Mouse (Mus musculus) heart, postnatal 10 days (tissue): Measurements from ENCODE around the gene Sirt1. TPM values are rescaled to one million over a fixed set of nuclear protein-coding genes. Genes with fewer than 3 reads are reported as not detected.
A peak's percentile ranks its signal among the peaks of the same experiment; 100 is the strongest.
"Not testable (repeated sequence)": the region's sequence is repeated elsewhere in the genome, so short reads cannot be mapped to it uniquely, and the experiment has no call there.

Source experiments
- DNase-seq, 2 experiments: peaks; one replicate each; pipeline ENCODE4 v3.0.0; 2021
- intact Hi-C: fragments of 180-260 bp; cut with DNase I; formaldehyde crosslinking; loops from one replicate; pipeline ENCODE4 v1.15.1; 2025
- total RNA-seq, 2 experiments: library from RNA; stranded (reverse); gene quantifications; 2 replicates each; pipeline ENCODE4 v1.2.3; 2021

The Sirt1 gene
- total RNA-seq, 2 experiments from 2014 or later: 12.4 to 14.2 TPM

DNA sequence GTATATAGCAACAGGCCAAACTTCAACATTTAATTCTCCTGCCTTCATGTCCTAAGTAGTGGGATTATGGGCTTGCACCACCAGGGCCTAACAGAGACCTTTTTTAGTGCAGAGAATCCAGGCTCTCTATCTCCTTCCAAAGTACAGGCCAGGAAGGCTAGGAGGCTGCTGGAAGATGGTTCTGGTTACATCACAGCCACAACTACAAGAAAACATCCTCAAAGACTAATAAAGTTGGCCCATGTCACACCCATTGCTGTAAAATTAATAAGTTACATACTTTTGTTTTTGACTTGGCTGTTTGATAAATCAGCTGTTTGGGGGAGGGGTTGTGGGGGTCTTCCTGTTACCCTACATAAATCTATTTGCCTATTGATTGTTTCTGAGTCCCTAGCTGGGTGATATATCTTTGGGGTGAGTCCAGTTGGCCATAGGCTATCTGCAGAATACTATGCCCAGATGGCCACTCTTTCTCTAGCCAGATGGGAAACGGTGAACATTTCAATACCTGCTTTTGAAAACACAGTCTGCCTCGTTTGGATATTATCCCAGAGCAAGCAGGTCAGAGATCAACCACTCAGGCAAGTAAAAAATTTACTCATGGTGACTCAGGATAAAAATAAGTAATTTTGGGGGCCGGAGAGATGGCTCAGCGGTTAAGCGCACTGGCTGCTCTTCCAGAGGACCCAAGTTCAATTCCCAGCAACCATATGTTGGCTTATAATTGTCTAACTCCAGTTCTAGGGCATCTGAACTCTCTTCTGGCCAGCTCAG lies 21.4 kb upstream of the Sirt1 start:
- intact Hi-C loops: no loop called here
- no peak for DNase-seq

DNA sequence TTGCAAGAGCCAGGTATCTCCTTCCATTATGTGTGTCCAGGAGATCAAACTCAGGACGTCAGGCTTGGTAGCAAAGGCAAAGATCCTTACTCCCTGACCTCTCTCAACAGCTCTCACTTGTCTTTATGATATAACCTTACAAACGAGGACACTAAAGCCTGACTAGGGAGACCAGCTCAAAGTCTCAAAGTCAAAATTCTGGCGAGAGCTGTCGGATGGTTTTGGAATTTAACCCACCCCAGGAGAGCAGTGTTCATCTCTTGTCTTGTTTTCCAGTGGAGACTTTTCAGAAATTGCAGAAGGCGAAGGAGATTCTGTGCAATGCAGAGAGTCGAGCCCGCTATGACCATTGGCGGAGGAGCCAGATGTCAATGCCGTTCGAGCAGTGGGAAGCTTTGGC lies 15.5 kb upstream of the Sirt1 start:
- intact Hi-C loops: no loop called here
- no peak for DNase-seq

DNA sequence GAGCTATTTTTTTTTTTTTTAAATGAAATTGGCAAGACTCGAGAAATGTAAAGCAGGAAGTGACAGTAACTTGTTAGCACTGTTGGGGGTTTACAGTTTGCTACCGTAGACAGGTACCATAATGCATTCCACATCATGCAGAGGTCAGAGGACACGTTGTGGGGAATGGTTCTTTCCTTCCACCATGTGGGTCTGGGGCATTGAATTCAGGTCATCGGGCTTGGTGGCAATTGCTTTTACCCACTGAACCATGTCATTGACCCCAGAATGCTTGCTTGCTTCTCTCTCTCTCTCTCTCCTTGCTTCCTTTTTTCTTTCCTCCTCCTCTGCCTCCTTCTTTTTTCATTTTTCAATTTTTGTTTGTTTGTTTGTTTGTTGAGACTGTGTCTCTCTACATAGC lies 7.4 kb upstream of the Sirt1 start:
- DNase-seq: no peak
- intact Hi-C loops: no loop called here

DNA sequence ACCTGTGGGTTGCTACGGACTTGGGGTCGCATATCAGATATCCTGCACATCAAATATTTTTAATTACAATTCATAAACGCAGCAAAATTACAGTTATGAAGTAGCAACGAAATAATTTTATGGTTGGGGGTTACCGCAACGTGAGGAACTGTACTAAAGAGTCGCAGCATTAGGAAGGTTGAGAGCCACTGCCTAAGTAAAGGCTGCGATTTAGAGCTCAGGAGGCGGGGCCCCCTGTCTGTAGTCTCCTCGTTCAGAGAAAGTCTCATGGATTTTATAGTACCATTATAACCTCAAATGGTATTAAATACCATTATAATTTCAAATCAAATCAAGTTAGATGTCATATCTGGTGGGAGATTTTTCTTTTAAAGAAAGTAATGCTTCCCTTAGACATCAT lies 5.5 kb upstream of the Sirt1 start:
- DNase-seq: no peak
- intact Hi-C loops: no loop called here

DNA sequence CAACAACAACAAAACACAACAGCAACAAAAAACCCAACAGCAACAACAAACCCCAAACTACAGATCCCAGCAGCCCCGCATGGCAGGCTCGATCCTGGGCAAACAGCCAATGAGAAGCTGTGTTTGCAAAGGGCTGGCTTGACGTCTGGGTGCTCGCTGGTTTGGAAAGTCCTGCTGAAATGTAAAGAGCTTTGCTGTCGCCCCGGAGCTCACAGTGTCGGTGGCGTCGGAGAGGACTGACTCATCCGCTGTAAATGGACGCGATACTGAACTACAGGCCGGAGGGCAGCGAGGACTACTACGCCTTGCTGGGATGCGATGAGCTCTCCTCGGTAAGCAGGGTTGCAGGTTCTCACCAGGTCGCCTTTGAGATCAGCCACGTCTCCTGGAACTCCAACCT lies 4.9 kb upstream of the Sirt1 start:
- DNase-seq: peak; percentile 85 to 87
- intact Hi-C loops: no loop called here

DNA sequence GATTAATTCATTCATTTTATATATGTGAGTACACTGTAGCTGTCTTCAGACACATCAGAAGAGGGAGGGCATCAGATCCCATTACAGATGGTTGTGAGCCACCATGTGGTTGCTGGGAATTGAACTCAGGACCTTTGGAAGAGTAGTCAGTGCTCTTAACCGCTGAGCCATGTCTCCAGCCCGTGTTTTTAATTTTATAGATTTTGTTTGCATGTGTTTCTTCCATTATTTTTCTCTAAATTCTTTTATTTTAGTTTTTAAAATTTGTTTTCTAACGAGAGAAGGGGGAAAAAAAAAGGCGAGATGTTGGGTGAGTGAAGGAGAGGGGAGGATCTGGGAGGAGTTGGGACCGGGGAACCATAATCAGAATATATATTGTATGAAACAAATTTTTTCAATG lies 4.4 kb upstream of the Sirt1 start:
- intact Hi-C loops, DNase-seq: not testable (repeated sequence)

DNA sequence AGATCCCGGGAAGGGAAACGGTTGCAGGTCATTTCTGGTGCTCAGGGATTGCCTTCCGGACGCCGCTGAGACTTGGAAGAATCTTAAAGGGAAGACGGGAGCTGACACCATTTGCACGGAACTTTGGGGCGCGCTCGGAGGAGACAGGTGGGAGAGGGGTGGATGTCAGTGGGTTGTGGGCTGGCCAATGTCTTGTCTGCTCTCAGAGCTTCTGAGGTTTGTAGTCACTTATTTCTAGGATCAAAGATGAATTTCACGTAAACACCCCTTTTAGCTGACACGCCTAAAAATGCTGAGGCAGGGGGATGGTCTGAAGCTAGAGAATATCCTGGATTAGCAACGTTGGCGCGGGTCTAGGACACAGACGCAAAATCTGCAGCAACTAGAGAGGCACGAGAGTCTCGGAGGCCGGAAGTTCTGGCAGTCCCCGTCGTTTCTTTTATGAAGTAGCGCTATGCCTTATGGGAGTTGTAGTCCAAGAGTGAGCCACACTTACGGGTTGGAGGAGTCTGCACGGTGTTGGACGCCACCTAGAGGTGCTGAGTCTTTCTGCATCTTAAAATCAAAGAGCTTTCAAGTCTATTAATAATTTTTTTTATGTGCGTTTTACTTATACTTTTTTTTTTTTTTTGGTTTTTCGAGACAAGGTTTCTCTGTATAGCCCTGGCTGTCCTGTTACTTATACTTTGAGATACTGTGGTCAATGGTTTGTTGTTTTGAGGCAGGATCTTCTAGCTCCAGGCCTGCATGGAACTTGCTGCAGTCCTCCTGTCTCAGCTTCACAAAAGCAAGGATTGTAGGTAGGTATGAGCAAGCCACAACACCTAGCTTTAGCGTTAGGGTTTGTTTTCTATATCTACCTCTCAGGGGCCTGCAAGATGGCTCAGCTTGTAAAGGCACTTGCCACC lies 1.1 kb upstream of the Sirt1 start, which contains the start of gene Dnajc12:
Dnajc12 (plus strand) TSS at position 72 of the 908 bp plus-strand sequence.
- intact Hi-C loops: loop anchor here (2.0 to 5.0 kb wide), 2 partner anchors 44 to 140 kb away; partner anchors contain the start of gene Herc4

DNA sequence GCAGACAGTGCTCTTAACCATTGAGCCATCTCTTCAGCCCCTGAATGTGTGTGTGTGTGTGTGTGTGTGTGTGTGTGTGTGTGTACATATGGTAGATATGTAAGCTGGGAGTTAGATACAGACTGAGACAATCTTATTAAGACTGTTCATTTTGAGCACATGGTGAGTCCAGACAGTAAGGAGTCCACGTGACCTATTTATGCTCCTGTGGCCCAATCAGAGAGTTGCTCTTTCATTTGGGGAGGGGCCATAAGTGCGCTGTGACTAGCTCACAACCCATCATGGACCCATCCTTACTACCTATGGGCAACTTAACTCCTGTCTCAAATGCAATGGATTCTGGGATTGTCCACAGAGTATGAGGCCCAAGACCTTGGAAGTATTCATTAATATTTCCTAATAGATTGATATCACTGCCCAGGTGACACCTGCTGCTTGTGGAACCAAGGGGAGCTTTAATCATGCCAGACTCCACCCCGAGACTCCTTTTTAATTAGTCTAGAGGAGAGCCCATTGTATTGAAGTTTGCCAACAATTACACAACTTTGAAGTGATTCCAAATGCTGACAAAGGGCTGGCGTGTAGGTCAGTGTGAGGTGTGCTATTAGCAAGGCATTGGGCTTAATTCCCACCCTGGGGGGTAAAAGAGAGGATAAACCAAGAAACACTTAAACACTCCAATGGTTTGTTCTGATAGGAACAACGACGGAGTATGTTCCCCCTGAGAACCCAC lies 2.4 kb downstream of the Sirt1 start:
- DNase-seq: no peak
- intact Hi-C loops: no loop called here

More for the DNA sequence above, 1.1 kb upstream of the Sirt1 start, which contains the start of gene Dnajc12:
- DNase-seq: peak; percentile 89 to 91

DNA sequence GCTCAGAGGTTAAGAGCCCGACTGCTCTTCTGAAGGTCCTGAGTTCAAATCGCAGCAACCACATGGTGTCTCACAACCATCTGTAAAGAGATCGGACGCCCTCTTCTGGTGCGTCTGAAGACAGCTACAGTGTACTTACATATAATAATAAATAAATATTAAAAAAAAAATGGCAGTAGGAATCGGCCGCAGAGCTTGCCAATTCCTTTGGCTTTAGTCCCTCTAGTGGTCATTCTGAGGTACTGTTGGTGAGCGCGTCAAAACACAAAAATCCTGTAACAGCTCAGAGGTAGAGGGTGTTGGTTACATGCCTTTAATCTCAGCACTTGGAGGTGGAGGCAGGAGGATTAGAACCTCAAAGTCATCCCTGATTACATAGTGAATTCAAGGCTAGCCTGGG lies 4.0 kb downstream of the Sirt1 start:
- DNase-seq: peak; percentile 61 to 81
- intact Hi-C loops: loop anchor here (1.0 to 2.0 kb wide), 2 partner anchors 69 to 224 kb away; no protein-coding TSS in a partner anchor

DNA sequence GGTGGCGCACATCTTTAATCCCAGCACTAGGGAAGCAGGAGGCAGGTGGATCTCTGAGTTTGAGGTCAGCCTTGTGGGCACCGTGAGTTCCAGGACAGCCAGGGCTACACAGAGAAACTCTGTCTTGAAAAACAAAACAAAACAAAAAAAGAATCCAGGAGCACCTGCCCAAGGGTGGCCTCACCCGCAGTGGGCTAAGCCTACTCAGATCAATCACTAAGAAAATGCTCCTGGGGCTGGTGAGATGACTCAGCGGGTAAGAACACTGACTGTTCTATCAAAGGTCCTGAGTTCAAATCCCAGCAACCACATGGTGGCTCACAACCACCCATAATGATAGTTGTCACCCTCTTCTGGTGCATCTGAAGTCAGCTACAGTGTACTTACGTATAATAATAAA lies 5.2 kb downstream of the Sirt1 start:
- intact Hi-C loops: loop anchor here (2.0 kb wide), 1 partner anchor 68 kb away; no protein-coding TSS in a partner anchor
- DNase-seq: no peak

DNA sequence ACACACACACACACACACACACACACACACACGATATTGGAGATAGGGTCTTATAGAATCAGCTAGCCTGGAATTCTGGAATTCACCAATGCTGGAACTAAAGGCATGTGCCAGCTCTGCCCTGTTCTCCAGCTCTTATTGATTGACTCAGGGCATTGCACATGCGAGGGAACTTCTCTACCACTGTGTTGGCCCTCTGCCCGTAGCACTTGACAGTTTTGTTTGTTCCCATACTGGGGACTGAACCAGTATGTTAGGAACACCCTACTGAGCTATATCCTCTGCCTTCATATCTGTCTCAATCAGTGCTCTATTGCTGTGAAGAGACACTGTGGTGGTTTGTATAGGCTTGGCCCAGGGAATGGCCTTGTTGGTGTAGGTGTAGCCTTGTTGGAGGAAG lies 13.5 kb downstream of the Sirt1 start:
- no peak for DNase-seq
- intact Hi-C loops: no loop called here

DNA sequence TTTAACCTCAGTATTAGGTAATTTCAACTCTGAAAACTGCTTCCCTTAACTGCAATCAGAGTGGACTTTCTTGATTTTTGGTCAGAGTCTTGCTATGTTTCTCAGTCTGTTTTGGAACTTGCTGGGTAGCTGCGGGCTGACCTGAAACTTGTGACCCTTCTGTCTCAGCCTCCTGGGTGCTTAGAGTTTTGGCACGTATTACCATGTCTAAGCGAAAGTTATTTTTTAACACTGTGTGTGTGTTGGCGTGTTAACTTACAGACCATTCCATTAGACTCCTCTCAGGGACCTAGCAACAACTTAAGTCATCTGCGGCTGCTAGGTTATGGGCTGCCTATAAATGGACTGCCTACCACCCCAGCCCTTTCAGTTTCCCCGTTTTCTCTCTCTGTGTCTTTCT lies 14.1 kb downstream of the Sirt1 start:
- no peak for DNase-seq
- intact Hi-C loops: no loop called here

DNA sequence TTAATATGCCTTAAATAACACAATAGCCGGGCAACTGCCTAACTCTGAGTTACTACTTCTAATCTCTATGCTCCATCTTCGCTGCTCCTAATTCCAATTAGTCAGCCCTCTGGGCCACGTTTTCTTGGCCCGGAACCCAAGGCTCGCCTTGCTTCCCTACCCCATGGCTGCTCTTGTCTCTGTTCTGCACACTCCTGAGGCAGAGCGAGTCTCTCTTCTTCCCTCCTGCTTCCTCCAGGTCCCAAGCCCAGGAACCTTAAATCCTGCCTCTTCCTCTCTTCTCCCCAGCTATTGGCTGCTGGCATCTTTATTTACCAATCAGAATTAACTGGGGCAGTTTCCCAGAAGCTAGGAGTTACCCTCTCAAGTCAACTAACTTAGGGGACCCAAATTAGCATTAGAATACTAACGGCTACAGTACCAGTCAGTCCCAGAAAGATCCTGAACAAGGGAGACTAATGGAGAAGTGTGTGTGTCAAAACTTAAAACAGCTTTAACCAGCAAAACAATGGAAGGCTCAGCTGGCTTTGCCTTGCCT lies 15.5 kb downstream of the Sirt1 start:
- DNase-seq: no peak
- intact Hi-C loops: no loop called here

DNA sequence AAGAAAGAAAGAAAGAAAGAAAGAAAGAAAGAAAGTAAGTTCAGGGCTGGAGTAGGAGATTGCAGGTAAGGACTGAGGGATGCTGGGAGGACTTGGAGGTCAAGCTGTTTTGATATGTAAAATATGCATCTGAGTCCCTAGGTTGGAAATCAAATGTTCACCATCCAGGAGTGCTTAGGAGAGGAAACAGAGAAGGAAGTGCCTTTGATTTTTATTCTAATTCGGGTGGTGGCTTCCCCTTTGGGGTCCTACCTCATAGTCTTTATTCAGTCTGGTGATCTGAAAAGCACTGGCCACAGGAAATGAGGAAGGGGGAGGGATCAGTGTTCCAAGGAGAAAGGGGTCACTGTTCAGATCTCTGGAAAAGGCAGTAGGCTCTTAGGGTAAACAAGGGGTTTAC lies 21.0 kb downstream of the Sirt1 start:
- no peak for DNase-seq
- intact Hi-C loops: no loop called here

DNA sequence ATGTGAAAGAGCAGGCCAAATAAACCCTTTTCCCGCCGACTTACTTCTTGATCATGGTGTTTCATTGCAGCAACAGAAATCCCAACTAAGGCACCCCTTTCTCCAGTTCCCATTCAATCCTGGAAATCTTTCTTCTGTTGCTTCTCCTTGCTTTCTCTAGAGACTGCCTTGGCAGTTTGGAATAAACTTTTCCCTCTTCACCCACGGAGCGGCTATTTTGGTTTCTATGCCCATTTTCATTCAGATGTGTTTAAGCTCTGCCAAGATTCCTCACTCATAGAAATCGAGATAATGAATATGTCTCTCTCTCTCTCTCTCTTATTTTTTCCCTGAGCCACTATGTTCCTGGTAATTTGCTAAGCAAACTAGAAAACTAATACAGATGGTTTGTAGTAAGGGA lies 29.4 kb downstream of the Sirt1 start:
- no peak for DNase-seq
- intact Hi-C loops: no loop called here

DNA sequence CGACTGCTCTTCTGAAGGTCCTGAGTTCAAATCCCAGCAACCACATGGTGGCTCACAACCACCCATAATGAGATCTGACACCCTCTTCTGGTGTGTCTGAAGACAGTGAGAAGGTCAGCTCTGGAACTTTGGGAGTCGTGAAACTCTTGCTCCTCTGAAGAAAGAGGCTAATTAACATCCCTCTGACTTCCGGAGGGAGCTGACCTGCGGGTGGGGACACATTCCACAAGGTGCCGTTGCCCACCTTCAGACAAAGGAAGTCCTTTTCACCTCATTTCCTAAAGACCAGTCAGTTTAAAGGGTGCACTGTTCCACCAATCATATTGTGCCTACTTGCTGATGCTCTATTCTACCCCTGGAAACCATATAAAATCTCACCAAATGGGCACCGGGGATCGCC lies 30.4 kb downstream of the Sirt1 start:
- DNase-seq, intact Hi-C loops: not testable (repeated sequence)

DNA sequence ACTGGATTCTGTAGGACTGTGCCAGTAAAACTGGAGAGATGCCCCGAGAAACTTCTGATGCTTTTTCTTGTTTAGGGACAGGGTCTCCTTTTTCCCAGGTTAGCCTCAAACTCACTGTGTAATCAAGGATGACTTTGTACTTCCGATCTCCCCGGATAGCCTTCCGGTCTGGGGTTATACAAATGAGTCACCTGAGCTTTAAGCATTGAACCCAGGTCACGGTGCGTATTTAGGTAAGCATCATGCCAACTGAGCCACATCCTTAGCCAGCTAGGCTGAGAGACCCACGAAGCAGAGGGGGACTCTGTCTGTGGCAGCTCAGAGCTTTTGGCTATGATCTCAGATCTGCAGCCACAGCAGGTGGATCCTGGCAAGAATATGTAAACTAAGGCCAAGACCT lies 30.8 kb downstream of the Sirt1 start:
- intact Hi-C loops: no loop called here
- DNase-seq: no peak

DNA sequence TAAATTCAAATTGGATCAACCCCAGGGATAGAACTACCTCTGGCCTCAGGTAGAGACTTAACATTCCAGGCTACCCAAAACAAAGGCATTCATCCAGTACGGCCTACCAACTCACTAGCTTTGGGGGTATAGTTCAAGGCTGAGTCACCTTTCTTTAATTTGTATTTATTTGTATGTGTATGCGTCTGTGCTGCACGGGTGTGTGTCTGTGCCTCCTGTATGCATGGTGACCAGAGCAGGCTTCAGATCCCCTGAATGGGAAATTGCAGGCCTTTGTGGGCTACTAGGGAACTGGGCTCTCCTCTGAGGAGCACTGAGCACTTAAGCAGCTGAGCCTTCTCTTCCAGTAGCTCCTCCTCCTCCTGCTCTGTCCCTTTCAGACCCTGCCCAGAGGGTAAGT lies 33.2 kb downstream of the Sirt1 start:
- intact Hi-C loops: no loop called here
- DNase-seq: no peak

DNA sequence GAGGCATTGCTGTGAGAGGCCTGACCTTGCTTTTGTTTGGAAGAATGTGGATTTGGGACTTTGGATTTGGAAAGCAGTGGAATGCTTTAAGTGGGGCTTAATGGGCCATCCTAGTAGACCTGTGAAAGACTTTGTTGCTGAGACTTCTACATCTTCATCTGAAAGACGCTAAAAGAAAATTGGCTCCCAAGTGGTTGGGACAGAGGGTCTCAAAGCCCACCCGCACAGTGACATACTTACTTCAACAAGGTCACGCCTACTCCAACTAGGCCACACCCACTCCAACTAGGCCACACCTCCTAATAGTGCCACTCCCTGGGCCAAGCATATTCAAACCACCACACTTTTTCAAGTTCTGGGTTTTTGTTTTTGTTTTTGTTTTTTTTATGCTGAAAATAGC lies 36.8 kb downstream of the Sirt1 start:
- intact Hi-C loops: no loop called here
- DNase-seq: no peak

DNA sequence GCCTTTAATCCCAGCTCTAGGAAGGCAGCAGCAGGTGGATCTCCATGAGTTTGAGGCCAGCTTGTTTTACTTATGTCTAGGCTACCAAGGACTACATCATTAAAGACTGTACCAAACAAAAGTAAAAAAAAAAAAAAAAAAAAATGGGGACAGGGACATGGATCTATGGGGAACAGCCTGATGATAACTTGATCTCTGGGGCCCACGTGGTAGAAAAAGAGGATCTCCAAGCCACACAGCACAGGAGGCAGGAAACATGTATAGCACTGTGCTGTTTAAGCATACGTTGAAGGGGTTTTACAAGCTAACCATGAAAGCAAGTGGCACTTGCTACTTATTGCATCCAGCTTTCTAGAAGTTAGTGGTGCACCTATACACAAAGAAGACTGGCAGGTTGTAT lies 40.2 kb downstream of the Sirt1 start:
- DNase-seq: no peak
- intact Hi-C loops: no loop called here
